Mouse (Mus musculus) hindbrain, embryonic 11.5 days (tissue): ENCODE results near the gene Gja5. TPM values are rescaled to one million over a fixed set of nuclear protein-coding genes. Genes with fewer than 3 reads are reported as not detected.

ENCODE experiments used
- ATAC-seq: fragments of 200-750 bp; cut with Nextera tagmentation; 2 replicates; pipeline ENCODE4 v1.8.0; 2017; ENCODE audit warnings: mild to moderate bottlenecking, moderate TSS enrichment, moderate library complexity; ENCODE audit not compliant: low FRiP score
- DNase-seq: peaks from one replicate; pipeline ENCODE4 v3.0.0-alpha.2; 2015; ENCODE audit warnings: low spot score
- H3K27ac ChIP-seq: fragments of 300-500 bp; sonication (generic); 2 replicates; pipeline ENCODE4 v1.5.1; 2014; ENCODE audit warnings: mild to moderate bottlenecking, low read depth, low read length
- H3K27me3 ChIP-seq: fragments of 300-500 bp; sonication (generic); 2 replicates; pipeline ENCODE4 v1.6.1; 2014; ENCODE audit warnings: mild to moderate bottlenecking, low read length, moderate library complexity, mixed read lengths; ENCODE audit not compliant: control insufficient read depth, insufficient read depth
- H3K36me3 ChIP-seq: fragments of 300-500 bp; sonication (generic); 2 replicates; pipeline ENCODE4 v1.6.1; 2014; ENCODE audit warnings: mild to moderate bottlenecking, low read length, moderate library complexity, mixed read lengths; ENCODE audit not compliant: control insufficient read depth, insufficient read depth
- H3K4me1 ChIP-seq: fragments of 300-500 bp; sonication (generic); replicated peaks from 2 replicates; pipeline ENCODE4 v1.6.1; 2014; ENCODE audit warnings: low read length, mixed read lengths; ENCODE audit not compliant: control insufficient read depth, insufficient read depth
- H3K4me2 ChIP-seq: fragments of 300-500 bp; sonication (generic); replicated peaks from 2 replicates; pipeline ENCODE4 v1.6.1; 2014; ENCODE audit warnings: mild to moderate bottlenecking, low read depth, low read length
- H3K4me3 ChIP-seq: fragments of 300-500 bp; sonication (generic); 2 replicates; pipeline ENCODE4 v1.5.1; 2014; ENCODE audit warnings: low read depth, low read length
- H3K9ac ChIP-seq: fragments of 300-500 bp; sonication (generic); 2 replicates; pipeline ENCODE4 v1.6.1; 2014; ENCODE audit warnings: low read depth, low read length
- H3K9me3 ChIP-seq: fragments of 300-500 bp; sonication (generic); 2 replicates; pipeline ENCODE4 v1.6.1; 2016; ENCODE audit warnings: low read length; ENCODE audit not compliant: control insufficient read depth
- WGBS: fragments of 180-500 bp; shearing (Covaris S2); extraction: QIAGEN DNeasy Blood & Tissue Kit; methylation state at CpG from one replicate; pipeline ENCODE4 v1.1.7; 2014; 5-methylcytosine and 5-hydroxymethylcytosine counted together
- polyA plus RNA-seq: library from polyadenylated mRNA; unstranded; fragments of >200 nt; fragmentation: Nextera tagmentation; extraction: Ambion mirVana; gene quantifications from 2 replicates; pipeline ENCODE4 v1.2.1, GENCODE M21; 2014

Gene Gja5
- polyA plus RNA-seq, 1 experiment from 2014 or later: 2.5 TPM

DNA sequence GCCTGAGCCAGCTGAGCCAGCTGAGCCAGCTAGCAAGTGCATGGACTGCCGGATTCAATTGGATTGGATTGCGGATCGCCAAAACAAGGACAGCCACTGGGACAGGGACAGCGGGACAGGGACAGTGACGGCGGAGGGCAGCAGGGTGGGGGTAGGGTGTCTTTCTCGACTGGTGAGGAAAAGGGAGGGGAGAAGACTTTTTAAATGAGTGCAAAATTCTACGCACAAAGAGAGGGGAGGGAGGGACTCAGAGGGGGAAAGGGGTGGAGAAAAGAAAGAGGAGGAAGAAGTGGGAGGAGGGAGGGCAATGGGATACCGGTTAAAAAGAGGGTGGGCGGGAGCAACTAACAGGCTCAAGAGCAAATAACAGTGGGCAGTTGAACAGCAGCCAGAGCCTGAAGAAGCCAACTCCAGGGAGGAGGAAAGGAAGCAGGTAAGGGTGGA, 127.6 kb downstream of the Gja5 start:
- DNase-seq: peak; percentile 35
- H3K9me3 ChIP-seq: no peaks in the 10 kb centered on the region
- 0% methylated on average over 10 of the region's 10 CpGs for WGBS
- H3K36me3 ChIP-seq: no peaks in the 10 kb centered on the region
- H3K27ac ChIP-seq: no peak overlapping the region
- no peaks in the 10 kb centered on the region for H3K4me1 ChIP-seq
- H3K4me2 ChIP-seq: peak overlapping the region; percentile 39
- peak overlapping the region; percentile 36; the same call in 1 of the 2 replicates for H3K9ac ChIP-seq
- ATAC-seq: peak; percentile 45; the same call in 1 of the 2 replicates
- no peaks in the 10 kb centered on the region for H3K27me3 ChIP-seq
- peak overlapping the region; percentile 23 for H3K4me3 ChIP-seq

GRCm38 (mm10) chr3:97035558-97035957, 131.1 kb downstream of the Gja5 start:
- Histone ChIP-seq H3K27ac (no peak overlapping the region), H3K4me3 (no peak overlapping the region), H3K4me1 (no peaks in the 10 kb centered on the region), H3K36me3 (no peaks in the 10 kb centered on the region), H3K9ac (no peak overlapping the region), H3K4me2 (no peak overlapping the region), H3K9me3 (no peaks in the 10 kb centered on the region), H3K27me3 (no peaks in the 10 kb centered on the region)
- WGBS: 84% methylated on average over 3 of the region's 3 CpGs
- ATAC-seq (no peak), DNase-seq (no peak)

DNA sequence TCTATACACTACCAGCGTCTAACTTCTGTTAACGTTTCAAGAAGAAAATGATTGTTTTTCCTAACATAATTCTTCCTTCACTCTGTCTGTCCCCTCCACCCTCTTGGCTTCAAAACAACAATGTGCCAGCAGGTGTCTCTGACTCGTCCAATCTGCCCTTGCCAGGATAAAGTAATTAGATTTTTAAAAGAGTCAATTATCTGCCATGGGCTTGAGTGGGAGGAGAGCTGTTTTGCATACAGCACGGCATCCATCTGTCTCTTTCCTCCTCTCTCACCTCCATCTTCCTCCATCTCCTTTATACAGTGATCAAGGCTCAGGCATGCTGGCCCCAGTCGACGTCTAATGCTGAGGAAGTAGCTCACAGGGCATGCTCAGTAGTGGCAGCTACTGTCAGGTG, 132.6 kb downstream of the Gja5 start:
- Histone ChIP-seq H3K4me1 (no peaks in the 10 kb centered on the region), H3K36me3 (no peaks in the 10 kb centered on the region), H3K9ac (no peak overlapping the region), H3K4me3 (no peak overlapping the region), H3K27me3 (no peaks in the 10 kb centered on the region), H3K27ac (no peak overlapping the region), H3K9me3 (no peaks in the 10 kb centered on the region), H3K4me2 (no peak overlapping the region)
- no peak for DNase-seq
- no peak for ATAC-seq
- WGBS: 56% methylated on average over 6 of the region's 6 CpGs

DNA sequence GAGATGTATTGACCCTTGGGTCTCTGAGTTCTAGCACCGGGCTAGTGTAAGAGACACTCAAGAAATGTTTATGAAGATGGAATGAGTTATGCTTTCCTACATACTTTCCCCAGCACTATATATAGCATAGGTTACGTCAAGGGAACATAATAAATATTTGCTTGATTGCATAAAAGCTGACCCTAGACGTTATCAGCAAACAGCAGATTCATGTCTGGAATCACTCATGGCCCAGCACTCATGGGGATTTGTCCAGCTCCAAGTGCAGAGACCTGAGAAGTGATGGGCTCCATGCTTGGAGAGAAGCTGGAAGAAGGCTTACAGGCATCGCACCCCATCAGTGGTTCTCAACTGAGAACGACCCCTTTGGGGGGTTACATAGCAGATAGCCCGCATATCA, 135.2 kb downstream of the Gja5 start:
- 91% methylated on average over 6 of the region's 6 CpGs for WGBS

DNA sequence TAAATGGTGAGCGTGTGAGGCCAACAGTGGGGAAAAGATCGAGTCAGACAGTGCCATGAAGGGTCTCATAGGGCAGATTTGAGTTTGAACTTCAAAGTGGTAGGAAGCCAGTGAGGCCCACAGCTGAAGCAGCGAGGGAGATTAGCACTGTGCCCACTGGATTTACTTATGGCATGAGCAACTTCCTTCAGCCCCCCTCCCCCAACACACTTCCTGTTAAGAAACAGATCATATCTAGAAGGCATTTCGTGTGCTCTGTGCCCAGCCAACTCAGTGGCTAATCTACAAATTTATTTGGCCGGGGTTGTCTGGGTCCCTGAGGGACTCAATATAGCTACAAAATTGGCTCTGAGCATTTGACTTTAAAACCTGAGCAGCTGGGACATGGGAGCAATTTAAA, 139.7 kb downstream of the Gja5 start:
- no peak for ATAC-seq
- H3K9ac ChIP-seq: no peak overlapping the region
- DNase-seq: no peak
- no peaks in the 10 kb centered on the region for H3K9me3 ChIP-seq
- 73% methylated on average over 5 of the region's 5 CpGs for WGBS
- no peaks in the 10 kb centered on the region for H3K36me3 ChIP-seq
- H3K4me3 ChIP-seq: no peak overlapping the region
- no peak overlapping the region for H3K4me2 ChIP-seq
- no peaks in the 10 kb centered on the region for H3K27me3 ChIP-seq
- H3K27ac ChIP-seq: no peak overlapping the region
- H3K4me1 ChIP-seq: no peaks in the 10 kb centered on the region

More for the DNA sequence above, 135.2 kb downstream of the Gja5 start:
- Histone ChIP-seq H3K4me3 (no peak overlapping the region), H3K27ac (no peak overlapping the region), H3K9ac (no peak overlapping the region), H3K9me3 (no peaks in the 10 kb centered on the region), H3K4me1 (no peaks in the 10 kb centered on the region), H3K4me2 (no peak overlapping the region), H3K36me3 (no peaks in the 10 kb centered on the region), H3K27me3 (no peaks in the 10 kb centered on the region)
- ATAC-seq (no peak), DNase-seq (no peak)

GRCm38 (mm10) chr3:97047757-97048156, 143.3 kb downstream of the Gja5 start:
- no peaks in the 10 kb centered on the region for H3K27me3 ChIP-seq
- H3K27ac ChIP-seq: no peak overlapping the region
- H3K9ac ChIP-seq: no peak overlapping the region
- ATAC-seq (no peak), DNase-seq (no peak)
- no peak overlapping the region for H3K4me3 ChIP-seq
- no peak overlapping the region for H3K4me2 ChIP-seq
- H3K9me3 ChIP-seq: no peaks in the 10 kb centered on the region
- 80% methylated on average over 4 of the region's 4 CpGs for WGBS
- no peaks in the 10 kb centered on the region; the same call in 1 of the 2 replicates for H3K4me1 ChIP-seq
- no peaks in the 10 kb centered on the region for H3K36me3 ChIP-seq

GRCm38 (mm10) chr3:97048360-97048759, 143.9 kb downstream of the Gja5 start:
- no peaks in the 10 kb centered on the region; the same call in 1 of the 2 replicates for H3K4me1 ChIP-seq
- no peak overlapping the region for H3K4me2 ChIP-seq
- no peaks in the 10 kb centered on the region for H3K27me3 ChIP-seq
- DNase-seq: peak; percentile 19
- H3K9me3 ChIP-seq: no peaks in the 10 kb centered on the region
- H3K36me3 ChIP-seq: no peaks in the 10 kb centered on the region
- H3K9ac ChIP-seq: no peak overlapping the region
- no peak for ATAC-seq
- H3K4me3 ChIP-seq: no peak overlapping the region
- H3K27ac ChIP-seq: no peak overlapping the region

- no peak overlapping the region for H3K4me2 ChIP-seq
- no peak overlapping the region for H3K9ac ChIP-seq
- WGBS: 44% methylated on average over 13 of the region's 13 CpGs
- H3K27me3 ChIP-seq: no peaks in the 10 kb centered on the region
- no peak for ATAC-seq
- H3K4me1 ChIP-seq: no peaks in the 10 kb centered on the region; the same call in 1 of the 2 replicates
- no peaks in the 10 kb centered on the region for H3K9me3 ChIP-seq
- DNase-seq: no peak
- no peak overlapping the region for H3K4me3 ChIP-seq
- H3K36me3 ChIP-seq: no peaks in the 10 kb centered on the region
- H3K27ac ChIP-seq: no peak overlapping the region
Observed at GRCm38 (mm10) chr3:97051264-97051744, 146.8 kb downstream of the Gja5 start.

DNA sequence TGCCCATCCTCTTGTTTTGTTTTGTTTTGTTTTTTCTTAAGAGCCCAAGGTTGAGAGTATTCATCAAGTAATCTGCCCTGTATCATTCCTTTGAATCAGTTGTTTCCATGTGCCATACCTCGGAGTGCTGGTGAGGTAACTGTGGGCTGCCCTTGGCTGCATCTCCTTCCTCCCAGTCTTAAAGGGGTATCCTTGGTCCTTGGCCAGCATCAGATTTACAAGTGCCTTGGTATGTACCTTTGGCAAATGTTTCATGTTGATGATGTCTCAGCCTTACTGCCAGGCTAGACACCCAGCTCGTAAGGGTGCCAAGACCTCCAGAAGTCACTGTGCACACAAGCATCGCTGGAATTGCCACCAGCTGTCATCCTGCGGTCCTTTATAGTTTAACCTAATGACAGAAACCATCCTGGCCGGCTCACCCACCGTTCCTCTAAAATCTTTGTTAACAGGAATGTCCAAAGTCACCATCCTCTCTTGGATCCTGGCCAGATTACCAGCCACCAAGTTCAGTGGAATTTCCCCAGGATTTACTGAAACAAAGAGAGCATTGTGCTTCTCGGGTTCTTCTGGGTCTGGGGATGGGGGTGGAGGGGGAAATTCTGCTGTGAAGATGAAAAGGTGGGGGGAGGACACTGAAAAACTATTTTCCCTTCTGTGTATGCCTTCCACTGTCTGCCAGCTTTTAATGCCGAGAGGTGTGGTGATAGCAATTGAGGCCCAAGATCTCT, 147.7 kb downstream of the Gja5 start:
- H3K27ac ChIP-seq: no peak overlapping the region
- H3K4me1 ChIP-seq: no peaks in the 10 kb centered on the region; the same call in 1 of the 2 replicates
- H3K9me3 ChIP-seq: no peaks in the 10 kb centered on the region
- no peak overlapping the region for H3K4me2 ChIP-seq
- no peak overlapping the region for H3K4me3 ChIP-seq
- 65% methylated on average over 8 of the region's 8 CpGs for WGBS
- DNase-seq (peak; percentile 25), ATAC-seq (no peak)
- H3K36me3 ChIP-seq: no peaks in the 10 kb centered on the region
- no peaks in the 10 kb centered on the region for H3K27me3 ChIP-seq
- no peak overlapping the region for H3K9ac ChIP-seq
